Mouse (Mus musculus) midbrain, embryonic 16.5 days (tissue): ENCODE data around the gene Adk. TPM values are rescaled to one million over a fixed set of nuclear protein-coding genes. Genes with fewer than 3 reads are reported as not detected.

Experiments used
- ATAC-seq: fragments of 200-750 bp; cut with Nextera tagmentation; 2 replicates; pipeline ENCODE4 v1.8.0; 2017; ENCODE audit warnings: moderate TSS enrichment
- H3K27ac ChIP-seq: fragments of 300-500 bp; sonication (generic); 2 replicates; pipeline ENCODE4 v1.5.1; 2014; ENCODE audit warnings: mild to moderate bottlenecking, low read length, mixed read lengths
- H3K27me3 ChIP-seq: fragments of 300-500 bp; sonication (generic); 2 replicates; pipeline ENCODE4 v1.6.1; 2014; ENCODE audit warnings: low read depth, low read length, mixed read lengths; ENCODE audit not compliant: control insufficient read depth, insufficient read depth
- H3K36me3 ChIP-seq: fragments of 300-500 bp; sonication (generic); 2 replicates; pipeline ENCODE4 v1.6.1; 2014; ENCODE audit warnings: mild to moderate bottlenecking, low read length, moderate library complexity, mixed read lengths; ENCODE audit not compliant: control insufficient read depth, insufficient read depth
- H3K4me1 ChIP-seq: fragments of 300-500 bp; sonication (generic); 2 replicates; pipeline ENCODE4 v1.6.1; 2014; ENCODE audit warnings: mild to moderate bottlenecking, low read length, mixed read lengths; ENCODE audit not compliant: control insufficient read depth, insufficient read depth
- H3K4me2 ChIP-seq: fragments of 300-500 bp; sonication (generic); 2 replicates; pipeline ENCODE4 v1.6.1; 2014; ENCODE audit warnings: mild to moderate bottlenecking, low read length, mixed read lengths
- H3K4me3 ChIP-seq: fragments of 300-500 bp; sonication (generic); 2 replicates; pipeline ENCODE4 v1.5.1; 2014; ENCODE audit warnings: low read depth, mild to moderate bottlenecking, low read length, moderate library complexity, mixed read lengths
- H3K9ac ChIP-seq: fragments of 300-500 bp; sonication (generic); 2 replicates; pipeline ENCODE4 v1.6.1; 2014; ENCODE audit warnings: low read depth, low read length, mixed read lengths
- H3K9me3 ChIP-seq: fragments of 300-500 bp; sonication (generic); replicated peaks from 2 replicates; pipeline ENCODE4 v1.6.1; 2014; ENCODE audit warnings: mild to moderate bottlenecking, low read length, mixed read lengths; ENCODE audit not compliant: control insufficient read depth, poor library complexity, severe bottlenecking
- WGBS: fragments of 180-500 bp; shearing (Covaris S2); extraction: QIAGEN DNeasy Blood & Tissue Kit; methylation state at CpG from one replicate; pipeline ENCODE4 v1.1.7; 2014; 5-methylcytosine and 5-hydroxymethylcytosine counted together
- polyA plus RNA-seq: library from polyadenylated mRNA; unstranded; fragments of >200 nt; fragmentation: Nextera tagmentation; extraction: Ambion mirVana; gene quantifications from 2 replicates; pipeline ENCODE4 v1.2.1, GENCODE M21; 2015

Gene Adk
- polyA plus RNA-seq, 1 experiment from 2014 or later: 40.4 TPM

GRCm38 (mm10) chr14:21335691-21336314, 283.4 kb downstream of the Adk start:
- Histone ChIP-seq H3K9me3 (no peaks in the 10 kb centered on the region), H3K4me1 (no peaks in the 10 kb centered on the region; the same call in 1 of the 2 replicates), H3K27me3 (no peaks in the 10 kb centered on the region), H3K4me3 (no peak overlapping the region), H3K36me3 (no peaks in the 10 kb centered on the region), H3K9ac (no peak overlapping the region), H3K27ac (no peak overlapping the region), H3K4me2 (no peak overlapping the region)
- WGBS: 57% methylated on average over 11 of the region's 11 CpGs
- ATAC-seq: no peak

GRCm38 (mm10) chr14:21337948-21338347, 285.6 kb downstream of the Adk start:
- Histone ChIP-seq H3K36me3 (no peaks in the 10 kb centered on the region), H3K27ac (no peak overlapping the region), H3K4me3 (no peak overlapping the region), H3K4me1 (peaks cover 2% of the 10 kb centered on the region; the same call in 1 of the 2 replicates), H3K27me3 (no peaks in the 10 kb centered on the region), H3K9ac (no peak overlapping the region), H3K4me2 (no peak overlapping the region), H3K9me3 (no peaks in the 10 kb centered on the region)
- no peak for ATAC-seq
- WGBS: 83% methylated on average over 4 of the region's 4 CpGs

- H3K4me1 ChIP-seq: peaks cover 5% of the 10 kb centered on the region; the same call in 1 of the 2 replicates
- WGBS: 75% methylated on average over 1 of the region's 1 CpGs
- H3K4me3 ChIP-seq: no peak overlapping the region
- H3K27me3 ChIP-seq: no peaks in the 10 kb centered on the region
- H3K9ac ChIP-seq: no peak overlapping the region
- H3K4me2 ChIP-seq: no peak overlapping the region
- no peaks in the 10 kb centered on the region for H3K36me3 ChIP-seq
- ATAC-seq: no peak
- H3K9me3 ChIP-seq: no peaks in the 10 kb centered on the region
- H3K27ac ChIP-seq: no peak overlapping the region
Measured at GRCm38 (mm10) chr14:21341195-21341594, 288.8 kb downstream of the Adk start.

GRCm38 (mm10) chr14:21342984-21343383, 290.6 kb downstream of the Adk start:
- H3K36me3 ChIP-seq: no peaks in the 10 kb centered on the region
- no peak overlapping the region for H3K4me2 ChIP-seq
- H3K9me3 ChIP-seq: no peaks in the 10 kb centered on the region
- H3K4me1 ChIP-seq: peaks cover 5% of the 10 kb centered on the region; the same call in 1 of the 2 replicates
- H3K4me3 ChIP-seq: no peak overlapping the region
- no peaks in the 10 kb centered on the region for H3K27me3 ChIP-seq
- no peak overlapping the region for H3K9ac ChIP-seq
- 60% methylated on average over 3 of the region's 3 CpGs for WGBS
- H3K27ac ChIP-seq: peak overlapping the region; percentile 28; the same call in 1 of the 2 replicates
- peak; percentile 68; the same call in 1 of the 2 replicates for ATAC-seq

- ATAC-seq: no peak
- H3K4me3 ChIP-seq: no peak overlapping the region
- H3K27me3 ChIP-seq: no peaks in the 10 kb centered on the region
- H3K36me3 ChIP-seq: no peaks in the 10 kb centered on the region
- no peak overlapping the region for H3K4me2 ChIP-seq
- H3K9ac ChIP-seq: no peak overlapping the region
- H3K9me3 ChIP-seq: no peaks in the 10 kb centered on the region
- peaks cover 5% of the 10 kb centered on the region; the same call in 1 of the 2 replicates for H3K4me1 ChIP-seq
- H3K27ac ChIP-seq: no peak overlapping the region
- WGBS: 93% methylated on average over 6 of the region's 6 CpGs
Measured at GRCm38 (mm10) chr14:21344896-21345295, 292.5 kb downstream of the Adk start.

GRCm38 (mm10) chr14:21348611-21349260, 296.4 kb downstream of the Adk start:
- no peak overlapping the region for H3K9ac ChIP-seq
- H3K27ac ChIP-seq: no peak overlapping the region

GRCm38 (mm10) chr14:21351646-21352045, 299.3 kb downstream of the Adk start:
- ATAC-seq: no peak
- no peaks in the 10 kb centered on the region for H3K9me3 ChIP-seq
- WGBS: 81% methylated on average over 2 of the region's 2 CpGs

More at GRCm38 (mm10) chr14:21348611-21349260, 296.4 kb downstream of the Adk start:
- H3K4me1 ChIP-seq: no peaks in the 10 kb centered on the region
- ATAC-seq: no peak
- no peaks in the 10 kb centered on the region for H3K27me3 ChIP-seq
- no peaks in the 10 kb centered on the region for H3K9me3 ChIP-seq
- H3K4me3 ChIP-seq: no peak overlapping the region
- no peak overlapping the region for H3K4me2 ChIP-seq
- H3K36me3 ChIP-seq: no peaks in the 10 kb centered on the region
- 74% methylated on average over 6 of the region's 6 CpGs for WGBS

GRCm38 (mm10) chr14:21356286-21356685, 303.9 kb downstream of the Adk start:
- WGBS: 89% methylated on average over 1 of the region's 1 CpGs
- no peak overlapping the region for H3K4me3 ChIP-seq
- peaks cover 6% of the 10 kb centered on the region; the same call in 1 of the 2 replicates for H3K4me1 ChIP-seq
- no peak overlapping the region for H3K27ac ChIP-seq
- no peaks in the 10 kb centered on the region for H3K36me3 ChIP-seq
- H3K9me3 ChIP-seq: no peaks in the 10 kb centered on the region
- H3K4me2 ChIP-seq: no peak overlapping the region
- H3K27me3 ChIP-seq: no peaks in the 10 kb centered on the region
- no peak overlapping the region for H3K9ac ChIP-seq
- no peak for ATAC-seq

More at GRCm38 (mm10) chr14:21351646-21352045, 299.3 kb downstream of the Adk start:
- Histone ChIP-seq H3K4me3 (no peak overlapping the region), H3K27ac (no peak overlapping the region), H3K4me2 (no peak overlapping the region), H3K9ac (no peak overlapping the region), H3K27me3 (no peaks in the 10 kb centered on the region), H3K4me1 (no peaks in the 10 kb centered on the region), H3K36me3 (no peaks in the 10 kb centered on the region)
